8 mouse cellular contexts compared by ENCODE assay signal in the genomic region with DNA sequence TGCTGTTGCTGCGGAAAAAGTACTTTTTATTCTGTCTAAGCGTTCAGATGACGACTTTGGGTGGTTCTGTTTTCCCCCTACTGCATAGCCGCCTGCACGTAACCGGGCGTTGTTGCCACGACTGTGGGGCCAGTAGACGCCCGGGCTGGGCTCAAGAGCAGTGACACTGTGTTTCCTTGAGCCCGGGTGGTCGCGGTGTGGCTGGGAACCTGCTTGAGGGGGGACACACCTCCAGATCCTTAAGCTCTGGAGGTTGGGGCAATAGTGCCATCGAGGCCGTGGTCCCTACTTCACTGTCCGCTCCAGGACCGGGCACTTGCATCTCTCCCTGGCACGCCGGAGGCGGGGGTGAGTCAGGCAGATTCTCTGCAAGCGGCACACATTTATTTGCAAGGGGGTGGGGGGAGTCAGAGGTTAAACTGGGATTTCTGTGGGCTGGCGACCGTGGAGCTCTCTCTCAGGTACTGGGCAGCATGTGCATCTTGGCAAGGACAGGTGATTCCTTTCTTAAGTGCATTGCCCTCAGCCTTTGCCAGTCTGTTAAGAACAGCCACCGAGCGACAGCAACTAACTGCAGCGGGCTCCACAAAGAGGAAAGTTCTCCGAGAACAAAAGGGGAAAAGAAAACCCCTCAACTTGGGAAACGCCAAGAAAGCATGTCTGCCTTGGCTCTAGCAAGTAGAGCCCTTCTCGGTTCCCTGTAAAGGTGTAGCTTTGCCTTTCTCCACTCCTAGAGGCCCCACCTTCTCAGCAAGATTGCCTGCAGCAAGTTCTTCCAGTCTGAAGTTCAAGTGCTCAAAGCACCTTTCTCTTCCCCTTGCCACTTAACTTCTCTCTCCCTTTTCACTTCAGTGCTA. TPM values are rescaled to one million over a fixed set of nuclear protein-coding genes. Genes with fewer than 3 reads are reported as not detected.
DNase-seq lines count a peak whose midpoint lies in the region; ATAC-seq and TF ChIP-seq lines count a peak whose summit lies in the region.

No protein-coding gene starts in this region.

- peaks cover 16% of the 10 kb centered on the region for H3K4me1 ChIP-seq in heart, embryonic 15.5 days (replicated peaks)
- H3K4me1 ChIP-seq in kidney, postnatal 0 days (replicated peaks; ENCODE audit: insufficient read depth, low read length), result no peaks in the 10 kb centered on the region
- 0 out of 2 replicates have a peak, but pooled peaks cover 3% of the 10 kb centered on the region for H3K4me1 ChIP-seq in stomach, embryonic 15.5 days

- H3K27me3 ChIP-seq in heart, embryonic 15.5 days, result peaks cover 3% of the 10 kb centered on the region; the same call in 1 of the 2 replicates
- H3K27me3 ChIP-seq in kidney, postnatal 0 days (ENCODE audit: insufficient read depth, low read length), result no peaks in the 10 kb centered on the region
- H3K27me3 ChIP-seq in stomach, embryonic 15.5 days (replicated peaks), result no peaks in the 10 kb centered on the region

- peak overlapping the region; percentile 69 for H3K9ac ChIP-seq in heart, embryonic 15.5 days
- peak overlapping the region; percentile 73 for H3K9ac ChIP-seq in kidney, postnatal 0 days (ENCODE audit: low read depth, low read length)
- peak overlapping the region; percentile 63 for H3K9ac ChIP-seq in stomach, embryonic 15.5 days

- peak; percentile 26 for DNase-seq in urinary bladder, adult 2 months (ENCODE audit: low spot score)
- no peak for DNase-seq in urinary bladder, postnatal 10 days (ENCODE audit: low spot score)
- DNase-seq in cerebellum, postnatal 36 days, result peak; percentile 47
- peak; percentile 32 for DNase-seq in kidney, postnatal 0 days (ENCODE audit: low spot score)
- peak; percentile 35 for DNase-seq in lung, postnatal 25 days (ENCODE audit: low spot score)
- no peak for DNase-seq in spleen, postnatal 4 days (ENCODE audit: low spot score in 2 of 2)

- H3K36me3 ChIP-seq in heart, embryonic 15.5 days, result no peaks in the 10 kb centered on the region
- no peaks in the 10 kb centered on the region for H3K36me3 ChIP-seq in kidney, postnatal 0 days (ENCODE audit: insufficient read depth, low read length)
- no peaks in the 10 kb centered on the region for H3K36me3 ChIP-seq in stomach, embryonic 15.5 days

- no peaks in the 10 kb centered on the region for H3K9me3 ChIP-seq in heart, embryonic 15.5 days (replicated peaks)
- H3K9me3 ChIP-seq in kidney, postnatal 0 days (replicated peaks; ENCODE audit: low read length), result no peaks in the 10 kb centered on the region
- H3K9me3 ChIP-seq in stomach, embryonic 15.5 days, result no peaks in the 10 kb centered on the region

- TF ChIP-seq CTCF in kidney, postnatal 0 days (IDR thresholded peaks at IDR 0.05; ENCODE audit: low read depth), result no peak

- peak overlapping the region; percentile 92 for H3K4me2 ChIP-seq in heart, embryonic 15.5 days
- H3K4me2 ChIP-seq in kidney, postnatal 0 days (ENCODE audit: low read length), result peak overlapping the region; percentile 91
- peak overlapping the region; percentile 85 for H3K4me2 ChIP-seq in stomach, embryonic 15.5 days

- 1% methylated on average over 29 of the region's 29 CpGs for WGBS in heart, embryonic 15.5 days
- 2% methylated on average over 29 of the region's 29 CpGs for WGBS in kidney, postnatal 0 days
- 3% methylated on average over 29 of the region's 29 CpGs for WGBS in stomach, embryonic 15.5 days

- H3K4me3 ChIP-seq in heart, embryonic 15.5 days, result peak overlapping the region; percentile 73
- H3K4me3 ChIP-seq in kidney, postnatal 0 days (replicated peaks; ENCODE audit: low read depth, low read length), result peak overlapping the region; percentile 84
- peak overlapping the region; percentile 69 for H3K4me3 ChIP-seq in stomach, embryonic 15.5 days (replicated peaks)

- H3K27ac ChIP-seq in heart, embryonic 15.5 days, result peak overlapping the region; percentile 63; the same call in 1 of the 2 replicates
- no peak overlapping the region for H3K27ac ChIP-seq in kidney, postnatal 0 days
- peak overlapping the region; percentile 23; the same call in 1 of the 2 replicates for H3K27ac ChIP-seq in stomach, embryonic 15.5 days

- ATAC-seq in heart, embryonic 15.5 days (replicated peaks; ENCODE audit: insufficient number of reproducible peaks, insufficient read depth, low FRiP score, low read depth), result peak; percentile 15; the same call in 1 of the 2 replicates
- ATAC-seq in kidney, postnatal 0 days (replicated peaks; ENCODE audit: low FRiP score, low read depth), result no peak; the same call in 1 of the 2 replicates
- peak; percentile 34; the same call in 1 of the 2 replicates for ATAC-seq in stomach, embryonic 15.5 days (ENCODE audit: insufficient read depth, low FRiP score, low read depth)

RNA-seq across cellular contexts. Expression of a gene that starts 1.2 kb away (rescaled TPM):
- polyA plus RNA-seq in urinary bladder, adult 2 months (2012; rRNA removed), result 3.8 and 4.0 TPM in 2 replicates
- 5.1 and 6.0 TPM in 2 replicates for polyA plus RNA-seq in heart, embryonic 15.5 days (2015; fragmentation: Nextera tagmentation; extraction: Ambion mirVana)
- polyA plus RNA-seq in kidney, postnatal 0 days (2015; fragmentation: Nextera tagmentation; extraction: Ambion mirVana), result 26.1 and 27.7 TPM in 2 replicates
- polyA plus RNA-seq in stomach, embryonic 15.5 days (2015; fragmentation: Nextera tagmentation; extraction: Ambion mirVana), result 4.3 and 4.4 TPM in 2 replicates

Comparison
In these comparisons a context has a peak if more than half of its experiments do, and no peak if none do; other contexts are left out.
1. DNase-seq: peak in urinary bladder, adult 2 months (single experiment), cerebellum, postnatal 36 days (2 of 2), kidney, postnatal 0 days (single experiment) and lung, postnatal 25 days (single experiment); none in urinary bladder, postnatal 10 days (single experiment) and spleen, postnatal 4 days (0 of 2).
2. Peak in every context shown above with its lines, with median percentiles within 50 percentile points of each other: H3K4me2 ChIP-seq, H3K4me3 ChIP-seq and H3K9ac ChIP-seq.